Mouse (Mus musculus): ENCODE data around the gene A030005K14Rik.

A030005K14Rik gene

GRCm38 (mm10) chr1:83059278-83059677 lies at the start of gene A030005K14Rik:
TSS of gene A030005K14Rik (minus strand) at chr1:83059378.
- no peak for DNase-seq (ENCODE audit: low spot score)

- no peak for DNase-seq (ENCODE audit: low spot score)
These were observed 48.3 kb upstream of the A030005K14Rik start for GRCm38 (mm10) chr1:83107410-83107978.

- no peak for DNase-seq (ENCODE audit: low spot score)
These were observed 46.3 kb upstream of the A030005K14Rik start for GRCm38 (mm10) chr1:83105464-83105863.

- no peak for DNase-seq (ENCODE audit: low spot score)
These were observed 42.7 kb upstream of the A030005K14Rik start for GRCm38 (mm10) chr1:83101891-83102290.

GRCm38 (mm10) chr1:83099580-83100137 lies 40.5 kb upstream of the A030005K14Rik start:
- no peak for DNase-seq (ENCODE audit: low spot score)

- DNase-seq (ENCODE audit: low spot score) = no peak
These were observed 40.0 kb upstream of the A030005K14Rik start for GRCm38 (mm10) chr1:83099160-83099559.

- no peak for DNase-seq (ENCODE audit: low spot score)
These were observed 37.8 kb upstream of the A030005K14Rik start for GRCm38 (mm10) chr1:83096935-83097334.

- DNase-seq (ENCODE audit: low spot score) = no peak
These were observed 32.1 kb upstream of the A030005K14Rik start for GRCm38 (mm10) chr1:83091268-83091667.

GRCm38 (mm10) chr1:83084790-83085189 lies 25.6 kb upstream of the A030005K14Rik start:
- DNase-seq (ENCODE audit: low spot score) = no peak

GRCm38 (mm10) chr1:83077016-83077415 lies 17.8 kb upstream of the A030005K14Rik start:
- no peak for DNase-seq (ENCODE audit: low spot score)

GRCm38 (mm10) chr1:83076190-83076917 lies 17.2 kb upstream of the A030005K14Rik start:
- DNase-seq (ENCODE audit: low spot score) = peak; percentile 88

- no peak for DNase-seq (ENCODE audit: low spot score)
These were observed 16.5 kb upstream of the A030005K14Rik start for GRCm38 (mm10) chr1:83075526-83076189.

GRCm38 (mm10) chr1:83067205-83067604 lies 8.0 kb upstream of the A030005K14Rik start:
- no peak for DNase-seq (ENCODE audit: low spot score)

GRCm38 (mm10) chr1:83066577-83066976 lies 7.4 kb upstream of the A030005K14Rik start:
- DNase-seq (ENCODE audit: low spot score) = no peak

GRCm38 (mm10) chr1:83064851-83065250 lies 5.7 kb upstream of the A030005K14Rik start:
- peak; percentile 77 for DNase-seq (ENCODE audit: low spot score)

- no peak for DNase-seq (ENCODE audit: low spot score)
These were observed 1.5 kb upstream of the A030005K14Rik start, which contains the start of gene Krtap28-13 for GRCm38 (mm10) chr1:83060643-83061042. TSS of gene Krtap28-13 (plus strand) at chr1:83060930.

GRCm38 (mm10) chr1:83058481-83058880 lies 697 bp downstream of the A030005K14Rik start:
- DNase-seq (ENCODE audit: low spot score) = no peak

- DNase-seq (ENCODE audit: low spot score) = no peak
These were observed 14.2 kb downstream of the A030005K14Rik start, which contains the start of gene Gm47969 for GRCm38 (mm10) chr1:83044882-83045427. TSS of gene Gm47969 (plus strand) at chr1:83044932.

GRCm38 (mm10) chr1:83042380-83042779 lies 16.8 kb downstream of the A030005K14Rik start, which contains the start of gene Krtap28-10:
TSS of gene Krtap28-10 (minus strand) at chr1:83042480.
- DNase-seq (ENCODE audit: low spot score) = no peak

GRCm38 (mm10) chr1:83039080-83039479 lies 20.1 kb downstream of the A030005K14Rik start:
- no peak for DNase-seq (ENCODE audit: low spot score)

GRCm38 (mm10) chr1:83038109-83038672 lies 21.0 kb downstream of the A030005K14Rik start, which contains the start of gene Slc19a3:
TSS of gene Slc19a3 (minus strand) at chr1:83038448.
- DNase-seq (ENCODE audit: low spot score) = peak; percentile 65
